Mouse (Mus musculus): ENCODE results near the gene Hist1h3g. TPM values are rescaled to one million over a fixed set of nuclear protein-coding genes. Genes with fewer than 3 reads are reported as not detected.
"Not testable (repeated sequence)": the region's sequence is repeated elsewhere in the genome, so short reads cannot be mapped to it uniquely, and the experiment has no call there.

The Hist1h3g gene
- polyA plus RNA-seq, 1 experiment from 2014 or later = 7.7 TPM

DNA sequence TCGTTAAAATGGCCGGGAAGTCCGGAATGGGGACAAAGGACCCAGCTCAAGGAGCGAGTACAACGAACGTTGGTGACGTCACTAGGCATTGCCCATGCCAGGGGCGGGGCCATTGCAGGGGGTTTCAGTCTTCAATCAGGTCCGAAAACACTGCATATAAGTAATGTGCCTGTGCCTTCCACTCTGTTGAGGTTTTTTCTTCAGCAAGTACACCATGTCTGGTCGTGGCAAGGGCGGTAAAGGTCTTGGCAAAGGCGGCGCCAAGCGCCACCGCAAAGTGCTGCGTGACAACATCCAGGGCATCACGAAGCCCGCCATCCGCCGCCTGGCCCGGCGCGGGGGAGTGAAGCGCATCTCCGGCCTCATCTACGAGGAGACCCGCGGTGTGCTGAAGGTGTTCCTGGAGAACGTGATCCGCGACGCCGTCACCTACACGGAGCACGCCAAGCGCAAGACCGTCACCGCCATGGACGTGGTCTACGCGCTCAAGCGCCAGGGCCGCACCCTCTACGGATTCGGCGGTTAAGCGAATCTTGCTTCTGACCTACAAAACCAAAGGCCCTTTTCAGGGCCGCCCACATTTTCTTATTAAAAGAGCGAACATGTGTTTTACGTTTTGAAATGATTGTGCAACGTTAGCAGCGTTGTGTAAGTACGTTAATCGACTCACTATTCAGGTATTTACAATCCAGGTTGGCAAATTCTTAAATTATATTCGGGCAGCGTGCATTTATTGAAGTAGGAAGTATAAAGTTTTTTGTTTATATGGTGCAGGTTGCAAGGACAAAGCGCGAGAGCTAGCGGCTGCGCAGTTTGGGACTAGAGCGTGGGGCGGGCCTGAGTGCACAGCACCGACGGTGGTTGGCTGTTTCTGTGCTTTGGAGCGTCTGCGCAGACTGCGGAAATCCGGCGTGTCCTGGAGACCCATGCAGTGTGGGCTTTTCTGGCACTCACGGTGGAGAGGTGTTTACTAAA lies 4.0 kb upstream of the Hist1h3g start, which contains the start of gene Hist1h4h:
Gene Hist1h4h (plus strand): TSS at position 150 of the 975 bp plus-strand sequence.
- peak within 1 kb of the TSS; percentile 60 for H3K4me3 ChIP-seq
- no peaks in the 10 kb centered on the region for H3K27me3 ChIP-seq (replicated peaks; ENCODE audit: low read depth, poor library complexity, severe bottlenecking)
- under 1% methylated on average over 67 of the region's 70 CpGs for WGBS
- no peaks in the 10 kb centered on the region for H3K9me3 ChIP-seq
- peaks cover 31% of the 10 kb centered on the region for H3K4me1 ChIP-seq
- peak; percentile 95 for DNase-seq (ENCODE audit: low spot score)
- no peaks in the 10 kb centered on the region for H3K36me3 ChIP-seq (replicated peaks)
- H3K27ac ChIP-seq (replicated peaks) = peak within 1 kb of the TSS; percentile 94

DNA sequence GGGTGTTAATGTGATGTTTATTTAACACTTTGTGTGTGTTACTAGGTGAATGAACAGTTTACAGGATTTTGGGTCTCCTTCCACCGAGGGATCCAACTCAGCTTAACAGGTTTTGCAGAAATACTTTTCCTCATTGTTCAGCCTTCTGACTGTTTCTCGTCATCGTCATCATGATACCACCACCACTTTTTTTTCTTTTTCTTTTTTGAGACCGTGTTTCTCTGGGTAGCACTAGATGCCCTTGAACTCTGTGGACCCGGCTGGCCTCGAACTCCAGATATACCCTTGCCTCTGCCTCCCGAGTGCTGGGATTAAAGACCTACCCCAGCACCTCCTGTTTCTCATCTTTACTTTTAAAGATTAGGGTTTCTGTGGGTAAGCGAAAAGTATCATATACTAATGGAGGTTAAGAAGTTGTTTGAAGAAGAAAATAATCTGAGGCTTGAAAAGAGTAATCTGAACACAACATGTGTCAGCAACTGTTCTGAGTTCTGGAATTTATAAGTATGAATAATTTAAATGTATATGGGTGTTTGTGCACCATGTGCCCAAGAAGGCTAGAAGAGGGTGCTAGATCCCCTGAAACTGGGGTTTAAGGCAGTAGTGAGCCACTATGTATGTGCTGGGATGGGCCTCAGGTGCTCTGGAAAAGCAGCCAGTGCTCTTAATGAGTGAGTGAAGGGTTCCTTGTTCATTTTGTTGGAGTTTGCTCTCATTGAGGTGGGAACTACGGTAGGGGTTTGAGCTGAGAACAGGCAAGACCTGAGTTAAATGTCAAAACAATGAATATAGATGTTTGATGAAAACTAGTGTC lies 2.8 kb upstream of the Hist1h3g start:
- DNase-seq (ENCODE audit: low spot score) = peak; percentile 53
- Histone ChIP-seq H3K36me3 (replicated peaks) (no peaks in the 10 kb centered on the region), H3K27ac (replicated peaks) (peak overlapping the region; percentile 94), H3K9me3 (no peaks in the 10 kb centered on the region), H3K4me1 (peaks cover 35% of the 10 kb centered on the region), H3K27me3 (replicated peaks; ENCODE audit: low read depth, poor library complexity, severe bottlenecking) (no peaks in the 10 kb centered on the region), H3K4me3 (peak overlapping the region; percentile 60)
- WGBS = 26% methylated on average over 9 of the region's 9 CpGs

DNA sequence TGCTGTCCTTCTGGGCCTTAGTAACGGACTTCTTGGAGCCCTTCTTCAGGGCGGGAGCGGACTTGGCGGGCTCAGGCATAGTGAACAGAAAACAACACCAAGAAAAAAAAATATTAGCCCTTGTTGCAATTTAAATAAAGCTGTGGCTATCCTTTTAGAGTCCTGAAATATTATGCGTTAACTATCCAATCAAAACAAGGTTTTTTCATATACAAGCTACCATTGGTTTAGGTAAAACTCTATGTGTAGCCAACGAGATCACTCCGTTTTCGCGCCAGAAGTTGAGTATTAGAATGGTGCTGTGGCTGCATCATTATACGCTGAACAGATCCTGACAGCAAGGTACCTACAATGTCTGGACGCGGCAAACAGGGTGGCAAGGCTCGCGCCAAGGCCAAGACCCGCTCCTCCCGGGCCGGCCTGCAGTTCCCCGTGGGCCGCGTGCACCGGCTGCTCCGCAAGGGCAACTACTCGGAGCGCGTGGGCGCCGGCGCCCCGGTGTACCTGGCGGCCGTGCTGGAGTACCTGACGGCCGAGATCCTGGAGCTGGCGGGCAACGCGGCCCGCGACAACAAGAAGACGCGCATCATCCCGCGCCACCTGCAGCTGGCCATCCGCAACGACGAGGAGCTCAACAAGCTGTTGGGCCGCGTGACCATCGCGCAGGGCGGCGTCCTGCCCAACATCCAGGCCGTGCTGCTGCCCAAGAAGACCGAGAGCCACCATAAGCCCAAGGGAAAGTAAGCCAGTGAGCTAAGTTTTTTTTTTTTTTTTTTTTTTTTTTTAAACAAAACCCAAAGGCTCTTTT lies 1.5 kb upstream of the Hist1h3g start, which contains the start of gene Hist1h2af:
Gene Hist1h2af (plus strand): TSS at position 347 of the 808 bp plus-strand sequence.
- Histone ChIP-seq H3K4me1 (peaks cover 43% of the 10 kb centered on the region), H3K4me3 (peak within 1 kb of the TSS; percentile 60), H3K27ac (replicated peaks) (peak within 1 kb of the TSS; percentile 94)
- H3K9me3 ChIP-seq; H3K36me3 ChIP-seq (replicated peaks); H3K27me3 ChIP-seq (replicated peaks; ENCODE audit: low read depth, poor library complexity, severe bottlenecking): not testable (repeated sequence)
- under 1% methylated on average over 33 of the region's 53 CpGs for WGBS
- DNase-seq (ENCODE audit: low spot score) = peak; percentile 84

DNA sequence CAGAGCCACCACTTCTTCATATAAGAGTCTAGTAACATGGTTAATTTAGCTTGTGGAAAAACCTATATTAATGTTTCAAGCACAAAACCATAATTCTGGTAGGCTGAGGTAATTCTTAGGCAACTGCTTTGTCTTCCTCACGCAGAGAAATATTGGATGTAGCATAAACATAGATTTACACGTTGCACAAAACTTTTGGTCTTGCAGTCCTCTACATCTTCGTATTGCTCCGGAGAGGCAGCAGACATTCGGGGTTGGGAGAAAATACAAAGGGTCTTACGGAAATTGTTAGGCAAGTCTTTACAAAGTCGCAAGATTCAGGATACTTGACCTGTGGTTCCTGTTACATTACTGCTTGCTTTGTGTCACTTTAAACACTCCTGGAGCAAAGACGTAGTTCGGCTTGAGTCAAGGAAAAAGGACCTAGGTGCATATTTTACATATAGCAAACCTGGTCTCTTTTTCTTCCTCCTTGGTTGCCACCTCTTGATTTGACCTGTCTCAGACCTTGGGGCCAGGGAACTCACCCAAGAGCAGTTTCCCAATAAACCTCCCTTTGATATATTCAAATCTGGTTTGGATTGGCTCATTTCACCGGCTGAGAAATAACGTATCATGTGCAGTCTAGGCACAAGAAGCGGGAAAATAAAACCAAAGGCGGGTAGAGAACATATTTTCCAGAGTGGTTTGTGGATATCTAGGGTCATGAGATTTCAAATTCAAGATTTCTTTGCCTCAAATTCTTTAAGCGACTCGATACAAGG lies 672 bp upstream of the Hist1h3g start:
- Histone ChIP-seq H3K27ac (replicated peaks) (peak overlapping the region; percentile 94), H3K4me3 (peak overlapping the region; percentile 60), H3K27me3 (replicated peaks; ENCODE audit: low read depth, poor library complexity, severe bottlenecking) (no peaks in the 10 kb centered on the region), H3K9me3 (no peaks in the 10 kb centered on the region), H3K36me3 (replicated peaks) (no peaks in the 10 kb centered on the region), H3K4me1 (peaks cover 36% of the 10 kb centered on the region)
- under 1% methylated on average over 15 of the region's 15 CpGs for WGBS
- DNase-seq (ENCODE audit: low spot score) = peak; percentile 59

DNA sequence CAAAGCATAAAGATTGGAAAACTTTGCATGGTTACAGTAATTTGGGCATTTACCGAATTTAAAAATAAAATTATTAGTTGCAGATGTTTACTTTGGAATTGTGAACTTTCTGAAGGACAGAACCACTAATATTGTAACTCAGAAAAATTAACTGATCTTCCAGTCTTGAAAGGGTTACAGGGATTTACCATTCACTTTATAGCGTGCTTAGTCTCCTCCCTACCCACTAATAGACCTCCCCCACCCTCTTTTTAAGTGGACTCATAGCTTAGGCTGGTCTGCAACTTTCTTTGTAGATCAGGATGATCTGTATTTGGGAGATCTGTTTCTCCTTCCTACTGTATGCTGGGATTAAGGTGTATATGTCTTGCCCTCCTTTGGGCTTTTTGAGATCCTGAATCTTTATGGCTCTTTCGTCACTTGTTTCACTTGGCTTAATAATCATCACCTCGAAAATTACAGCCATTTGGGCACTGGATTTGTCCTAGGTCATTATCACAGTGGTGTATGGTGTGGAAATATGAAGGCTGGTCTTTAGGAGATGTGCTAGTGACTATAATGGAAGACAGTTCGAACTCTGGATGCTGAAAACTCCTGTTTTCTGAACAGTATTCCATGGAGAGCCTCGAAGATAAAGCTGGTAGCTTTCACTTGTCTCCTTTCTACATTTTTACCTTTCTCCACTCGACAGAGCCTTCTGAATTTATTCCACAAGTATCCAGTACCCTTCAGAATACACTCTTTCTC lies 1.0 kb downstream of the Hist1h3g start:
- 24% methylated on average over 7 of the region's 7 CpGs for WGBS
- H3K4me3 ChIP-seq = peak overlapping the region; percentile 60
- peaks cover 35% of the 10 kb centered on the region for H3K4me1 ChIP-seq
- no peaks in the 10 kb centered on the region for H3K36me3 ChIP-seq (replicated peaks)
- H3K27me3 ChIP-seq (replicated peaks; ENCODE audit: low read depth, poor library complexity, severe bottlenecking) = no peaks in the 10 kb centered on the region
- peak overlapping the region; percentile 94 for H3K27ac ChIP-seq (replicated peaks)
- no peaks in the 10 kb centered on the region for H3K9me3 ChIP-seq
- DNase-seq (ENCODE audit: low spot score) = no peak

DNA sequence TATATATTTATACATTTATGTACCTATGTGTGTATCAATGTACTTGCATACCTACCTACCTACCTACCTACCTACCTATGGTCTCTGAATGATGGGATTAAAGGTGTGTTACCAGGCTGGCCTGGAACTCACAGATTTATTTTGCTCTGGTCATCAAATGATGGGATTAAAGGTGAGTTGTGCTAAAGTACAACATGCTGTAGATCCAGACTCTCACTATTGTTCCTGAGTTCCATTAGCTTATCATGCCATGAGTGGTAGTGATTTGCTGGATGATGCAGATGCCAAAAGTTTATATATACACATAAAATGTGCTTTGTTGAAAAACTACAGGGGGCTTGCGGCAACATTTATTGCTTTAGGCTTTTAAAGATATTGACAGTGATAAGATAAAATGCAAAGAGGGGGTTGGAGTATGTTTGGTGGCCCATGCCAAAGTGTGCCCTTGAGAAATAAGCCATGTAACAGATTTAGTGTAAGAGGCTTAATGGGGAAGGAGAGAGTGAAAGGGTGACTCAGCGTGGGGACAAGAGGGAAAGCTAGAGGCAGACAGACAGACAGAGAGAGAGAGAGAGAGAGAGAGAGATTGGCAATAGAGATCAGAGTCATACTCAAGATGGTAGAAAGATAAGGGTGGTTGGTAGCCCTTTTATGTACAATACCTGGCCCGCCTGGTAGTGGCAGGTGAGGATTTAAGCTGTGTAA lies 1.9 kb downstream of the Hist1h3g start:
- Histone ChIP-seq H3K9me3 (no peaks in the 10 kb centered on the region), H3K4me1 (peaks cover 38% of the 10 kb centered on the region), H3K27ac (replicated peaks) (peak overlapping the region; percentile 94), H3K4me3 (peak overlapping the region; percentile 60), H3K27me3 (replicated peaks; ENCODE audit: low read depth, poor library complexity, severe bottlenecking) (no peaks in the 10 kb centered on the region), H3K36me3 (replicated peaks) (no peaks in the 10 kb centered on the region)
- WGBS = 81% methylated on average over 3 of the region's 3 CpGs
- DNase-seq (ENCODE audit: low spot score) = no peak

DNA sequence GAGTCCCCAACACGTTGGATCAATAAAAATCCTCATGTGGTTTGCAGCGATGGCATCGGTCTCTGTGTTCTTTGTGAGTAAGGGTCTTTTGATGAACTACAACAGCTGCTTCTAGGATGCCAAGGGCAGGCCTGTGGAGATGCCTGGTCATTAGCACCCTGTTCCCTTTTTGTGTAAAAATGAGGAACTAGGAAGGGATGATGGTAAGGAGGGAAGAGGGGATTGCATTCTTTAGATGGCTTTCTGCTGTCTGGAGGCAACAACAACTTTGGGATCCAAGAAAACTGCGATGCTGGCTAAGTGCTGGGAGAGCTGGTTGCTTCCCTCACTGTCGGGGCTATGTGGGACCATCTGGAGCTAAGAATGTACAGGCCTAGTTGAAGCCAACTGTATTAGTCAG lies 3.0 kb downstream of the Hist1h3g start:
- Histone ChIP-seq H3K27me3 (replicated peaks; ENCODE audit: low read depth, poor library complexity, severe bottlenecking) (no peaks in the 10 kb centered on the region), H3K4me1 (peaks cover 31% of the 10 kb centered on the region), H3K4me3 (peak overlapping the region; percentile 35; the same call in 1 of the 2 replicates), H3K27ac (replicated peaks) (peak overlapping the region; percentile 66), H3K36me3 (replicated peaks) (no peaks in the 10 kb centered on the region), H3K9me3 (no peaks in the 10 kb centered on the region)
- no peak for DNase-seq (ENCODE audit: low spot score)
- WGBS = 81% methylated on average over 5 of the region's 5 CpGs

DNA sequence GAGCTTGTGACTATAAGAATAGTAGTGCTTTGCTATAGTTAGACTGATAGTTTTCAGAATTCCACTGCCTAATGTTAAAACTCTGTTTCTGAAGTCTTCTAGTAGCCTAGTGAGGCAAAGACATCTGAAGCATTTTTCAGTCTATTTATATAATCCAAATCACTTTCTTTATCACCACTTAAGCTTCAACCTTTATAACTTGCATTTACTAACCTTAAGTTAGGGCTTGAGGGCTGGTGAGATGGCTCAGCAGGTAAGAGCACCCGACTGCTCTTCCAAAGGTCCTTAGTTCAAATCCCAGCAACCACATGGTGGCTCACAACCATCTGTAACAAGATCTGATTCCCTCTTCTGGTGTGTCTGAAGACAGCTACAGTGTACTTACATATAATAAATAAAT lies 4.6 kb downstream of the Hist1h3g start:
- not testable (repeated sequence) for H3K27me3 ChIP-seq (replicated peaks; ENCODE audit: low read depth, poor library complexity, severe bottlenecking); H3K27ac ChIP-seq (replicated peaks); H3K36me3 ChIP-seq (replicated peaks); H3K4me3 ChIP-seq; DNase-seq (ENCODE audit: low spot score); H3K9me3 ChIP-seq
- 67% methylated on average over 1 of the region's 1 CpGs for WGBS
- H3K4me1 ChIP-seq = peaks cover 29% of the 10 kb centered on the region

DNA sequence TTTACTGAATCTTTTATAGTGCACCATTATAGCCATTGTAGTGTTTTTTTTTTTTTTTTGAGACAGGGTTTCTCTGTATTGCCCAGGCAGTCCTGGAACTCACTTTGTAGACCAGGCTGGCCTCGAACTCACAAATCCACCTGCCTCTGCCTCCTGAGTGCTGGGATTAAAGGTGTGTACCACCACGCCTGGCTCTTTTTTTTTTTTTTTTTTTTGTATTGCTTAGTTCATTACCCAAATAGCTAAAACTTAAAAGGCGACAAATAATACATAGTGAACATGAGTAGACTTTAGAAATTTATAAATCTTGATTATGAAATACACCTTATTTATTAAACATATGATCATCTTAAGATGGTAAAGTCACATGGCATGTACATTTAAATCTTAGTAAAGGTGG lies 6.3 kb downstream of the Hist1h3g start:
- Histone ChIP-seq H3K4me3 (peak overlapping the region; percentile 62), H3K27me3 (replicated peaks; ENCODE audit: low read depth, poor library complexity, severe bottlenecking) (no peaks in the 10 kb centered on the region), H3K9me3 (no peaks in the 10 kb centered on the region), H3K4me1 (peaks cover 32% of the 10 kb centered on the region), H3K36me3 (replicated peaks) (no peaks in the 10 kb centered on the region), H3K27ac (replicated peaks) (no peak overlapping the region)
- WGBS = 88% methylated on average over 3 of the region's 3 CpGs
- no peak for DNase-seq (ENCODE audit: low spot score)

DNA sequence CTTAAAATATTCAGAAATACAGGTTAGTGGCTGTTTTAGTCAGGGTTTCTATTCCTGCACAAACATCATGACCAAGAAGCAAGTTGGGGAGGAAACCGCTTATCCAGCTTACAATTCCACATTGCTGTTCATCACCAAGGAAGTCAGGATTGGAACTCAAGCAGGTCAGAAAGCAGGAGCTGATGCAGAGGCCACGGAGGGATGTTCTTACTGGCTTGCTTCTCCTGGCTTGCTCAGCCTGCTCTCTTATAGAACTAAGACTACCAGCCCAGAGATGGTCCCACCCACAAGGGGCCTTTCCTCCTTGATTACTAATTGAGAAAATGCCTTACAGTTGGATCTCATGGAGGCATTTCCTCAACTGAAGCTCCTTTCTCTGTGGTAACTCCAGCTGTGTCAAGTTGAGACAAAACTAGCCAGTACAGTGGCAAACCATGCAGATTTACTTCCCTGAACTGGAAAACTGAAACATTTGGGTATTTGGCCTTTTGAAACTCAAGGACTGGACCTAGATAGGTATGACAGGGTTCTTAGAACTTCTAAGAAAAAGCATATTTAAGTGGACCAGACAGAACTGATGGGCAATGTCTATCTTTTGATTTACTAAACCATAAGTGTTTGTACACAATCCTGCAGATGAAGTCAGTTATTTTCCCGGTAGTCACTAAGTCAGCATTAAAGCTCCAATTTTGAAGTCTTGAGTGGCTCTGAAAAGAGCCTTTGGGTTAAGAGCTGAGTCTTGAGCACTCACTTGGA lies 7.2 kb downstream of the Hist1h3g start:
- not testable (repeated sequence) for H3K27me3 ChIP-seq (replicated peaks; ENCODE audit: low read depth, poor library complexity, severe bottlenecking); H3K9me3 ChIP-seq; DNase-seq (ENCODE audit: low spot score); H3K36me3 ChIP-seq (replicated peaks)
- H3K4me3 ChIP-seq = peak overlapping the region; percentile 62
- 7% methylated on average over 3 of the region's 3 CpGs for WGBS
- peak overlapping the region; percentile 94 for H3K27ac ChIP-seq (replicated peaks)
- peaks cover 25% of the 10 kb centered on the region for H3K4me1 ChIP-seq
